Mouse (Mus musculus) MEL (cell line): ENCODE measurements around the gene Hist2h4.

Source experiments
- CTCF ChIP-seq, 3 experiments: IDR thresholded peaks in 2 of 3; conservative IDR thresholded peaks in 1 of 3; 2 replicates each; pipeline ENCODE4 v1.5.1; 2011 to 2012; ENCODE audit warnings: low read length in 3 of 3, low read depth in 2 of 3, mild to moderate bottlenecking in 2 of 3, improper control_type of control experiment in 1 of 3, inconsistent platforms in 1 of 3, mixed read lengths in 1 of 3, moderate library complexity in 1 of 3; ENCODE audit not compliant: control insufficient read depth in 1 of 3, insufficient read depth in 1 of 3, poor library complexity in 1 of 3, severe bottlenecking in 1 of 3
- E2F4 ChIP-seq: IDR thresholded peaks from 2 replicates; pipeline ENCODE4 v1.6.1; 2011; ENCODE audit warnings: low read depth, low read length, improper control_type of control experiment, borderline replicate concordance
- KAT2A ChIP-seq: conservative IDR thresholded peaks from 2 replicates; pipeline ENCODE4 v1.6.1; 2012; ENCODE audit warnings: low read depth, low read length, improper control_type of control experiment, inconsistent platforms
- MAX ChIP-seq: IDR thresholded peaks from 2 replicates; pipeline ENCODE4 v1.6.1; 2011; ENCODE audit warnings: low read length, improper control_type of control experiment
- MYB ChIP-seq: IDR thresholded peaks from 2 replicates; pipeline ENCODE4 v1.6.1; 2011; ENCODE audit warnings: mild to moderate bottlenecking, low read depth, low read length, improper control_type of control experiment
- MYC ChIP-seq: IDR thresholded peaks from 2 replicates; pipeline ENCODE4 v1.6.1; 2011; ENCODE audit warnings: low read depth, mild to moderate bottlenecking, low read length, improper control_type of control experiment, moderate library complexity
- POLR2A ChIP-seq, 2 experiments: IDR thresholded peaks; 2 replicates each; pipeline ENCODE4 v1.6.1; 2011 to 2012; ENCODE audit warnings: low read length in 2 of 2, mild to moderate bottlenecking in 2 of 2, control low read depth in 1 of 2, improper control_type of control experiment in 1 of 2, low read depth in 1 of 2, moderate library complexity in 1 of 2; ENCODE audit not compliant: control insufficient read depth in 1 of 2, insufficient read depth in 1 of 2, poor library complexity in 1 of 2
- POLR2AphosphoS2 ChIP-seq: IDR thresholded peaks from 2 replicates; pipeline ENCODE4 v1.6.1; 2011; ENCODE audit warnings: low read length, improper control_type of control experiment
- POLR2AphosphoS5 ChIP-seq: IDR thresholded peaks from 2 replicates; pipeline ENCODE4 v1.6.1; 2012; ENCODE audit warnings: low read depth, borderline replicate concordance, mild to moderate bottlenecking, inconsistent platforms, low read length, moderate library complexity, mixed read lengths

- TF ChIP-seq MYC (no peak), POLR2A (IDR thresholded peaks at IDR 0.05; ENCODE audit: control insufficient read depth in 1 of 2, insufficient read depth in 1 of 2, low read depth in 1 of 2, low read length in 2 of 2, poor library complexity in 1 of 2) (no peak), POLR2AphosphoS5 (no peak), CTCF (IDR thresholded peaks at IDR 0.05 in 2 of 3, conservative IDR thresholded peaks at IDR 0.05 in 1 of 3; ENCODE audit: control insufficient read depth in 1 of 3, insufficient read depth in 1 of 3, low read depth in 2 of 3, low read length in 3 of 3, poor library complexity in 1 of 3, severe bottlenecking in 1 of 3) (0 out of 6 replicates have a peak, but pooled peaks of 1 of the 3 experiments have one; percentile 2), MYB (no peak), MAX (no peak), POLR2AphosphoS2 (no peak), KAT2A (no peak), E2F4 (no peak)
Observed at GRCm38 (mm10) chr3:96300706-96301529, 37.8 kb upstream of the Hist2h4 start.
